Mouse (Mus musculus) right cerebral cortex, postnatal 4 days (tissue): ENCODE results near the gene Entpd7.

Experiments
- DNase-seq: peaks from one replicate; pipeline ENCODE4 v3.0.0-alpha.2; 2022

The Entpd7 gene

DNA sequence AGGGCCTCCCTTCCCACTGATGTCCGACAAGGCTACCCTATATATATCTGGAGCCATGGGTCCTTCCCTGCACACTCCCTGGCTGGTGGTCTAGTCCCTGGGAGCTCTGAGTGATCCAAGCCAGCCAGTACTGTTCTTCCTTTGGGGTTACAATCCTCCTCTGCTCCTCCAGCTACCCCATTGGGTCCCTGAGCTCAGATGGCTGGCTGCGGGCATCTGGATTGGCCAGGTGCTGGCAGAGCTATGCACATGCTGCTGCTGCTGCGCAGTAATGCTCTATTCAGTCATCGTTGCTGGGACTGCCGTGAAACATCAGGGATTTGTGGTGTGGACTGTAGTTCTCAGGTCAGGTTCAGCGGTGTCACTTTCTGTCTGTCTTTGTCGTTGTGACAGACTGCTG is 35.3 kb downstream of the Entpd7 start:
- DNase-seq: no peak

DNA sequence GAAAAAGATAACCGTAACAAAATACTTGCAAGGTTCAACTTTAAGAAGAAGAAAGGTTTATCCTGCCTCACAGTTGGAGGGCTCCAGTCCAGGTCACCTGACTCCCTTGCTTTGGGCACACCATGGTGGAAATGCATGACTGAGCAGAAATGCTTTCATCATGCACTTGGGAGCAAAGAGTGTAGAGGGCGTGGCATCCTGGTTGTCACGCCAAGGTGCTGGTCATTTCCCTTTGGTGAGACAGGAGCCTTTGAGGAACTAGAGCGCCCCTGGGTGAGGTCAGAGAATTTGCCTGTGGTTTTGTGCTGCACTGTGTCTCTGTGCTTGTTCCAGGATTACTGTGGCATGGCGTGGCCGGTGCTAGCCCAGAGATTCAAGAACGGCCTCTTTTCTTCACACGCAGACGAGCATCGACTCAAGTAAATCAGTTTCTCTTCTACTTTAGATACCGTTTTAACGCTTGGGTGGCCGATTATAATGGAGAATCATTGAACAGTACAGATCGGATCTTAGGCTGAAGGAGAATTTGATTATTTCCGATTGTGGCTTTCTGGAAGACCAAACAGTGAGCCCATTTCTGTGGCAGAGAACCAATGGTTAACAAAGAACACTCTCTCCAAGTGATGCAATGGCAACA is 37.2 kb downstream of the Entpd7 start:
- no peak for DNase-seq

DNA sequence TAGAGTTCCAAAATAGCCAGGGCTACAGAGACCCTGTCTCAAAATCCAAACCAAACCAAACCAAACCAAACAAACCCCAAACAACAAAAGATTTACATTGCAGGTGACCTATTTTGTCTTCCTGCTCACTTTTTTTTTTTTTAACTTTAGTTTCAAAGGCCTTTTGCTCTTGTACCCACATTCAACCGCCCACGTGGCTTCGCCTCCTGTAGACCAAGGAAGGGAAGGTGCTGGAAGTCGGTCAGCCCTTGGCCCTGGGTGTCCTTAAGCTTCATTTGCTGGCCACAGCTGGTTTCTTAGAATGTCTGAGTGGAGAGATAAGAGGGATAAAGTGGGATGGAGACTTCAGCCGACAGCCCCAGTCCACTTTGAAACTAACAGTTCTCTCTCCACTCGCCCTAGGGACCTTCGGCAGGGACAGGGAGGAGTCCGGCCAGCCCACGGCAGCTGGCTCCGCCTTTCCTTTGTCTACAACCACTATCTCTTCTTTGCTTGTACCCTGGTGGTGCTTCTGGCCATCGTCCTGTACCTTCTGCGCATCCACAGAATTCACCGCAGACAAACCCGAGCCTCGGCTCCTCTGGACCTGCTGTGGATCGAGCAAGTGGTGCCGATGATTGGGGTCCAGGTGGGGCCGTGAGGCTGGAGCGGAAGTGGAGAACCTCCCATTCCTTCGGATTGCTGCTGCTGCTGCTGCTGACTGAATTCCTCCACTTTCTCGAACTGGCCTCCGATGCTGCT is 40.0 kb downstream of the Entpd7 start:
- DNase-seq: no peak

DNA sequence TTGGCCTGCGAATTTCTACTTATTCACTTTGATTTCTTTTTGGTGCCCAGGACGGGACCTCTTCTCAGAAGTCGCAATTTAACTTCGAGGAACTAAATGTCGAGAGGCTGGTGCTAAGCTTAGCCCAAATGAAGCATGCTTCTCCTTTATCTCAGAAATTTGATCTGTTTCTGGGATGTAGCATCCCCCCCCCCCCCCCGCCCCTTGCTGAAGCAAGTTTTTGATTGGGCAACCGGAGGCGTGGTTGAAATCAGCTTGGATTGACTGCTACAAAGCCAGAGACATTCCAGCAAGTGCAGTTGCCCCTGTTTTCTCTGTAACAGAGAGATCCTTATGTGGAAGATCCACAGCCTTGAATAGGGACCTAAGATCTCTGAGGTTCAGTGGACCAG is 40.6 kb downstream of the Entpd7 start:
- no peak for DNase-seq

DNA sequence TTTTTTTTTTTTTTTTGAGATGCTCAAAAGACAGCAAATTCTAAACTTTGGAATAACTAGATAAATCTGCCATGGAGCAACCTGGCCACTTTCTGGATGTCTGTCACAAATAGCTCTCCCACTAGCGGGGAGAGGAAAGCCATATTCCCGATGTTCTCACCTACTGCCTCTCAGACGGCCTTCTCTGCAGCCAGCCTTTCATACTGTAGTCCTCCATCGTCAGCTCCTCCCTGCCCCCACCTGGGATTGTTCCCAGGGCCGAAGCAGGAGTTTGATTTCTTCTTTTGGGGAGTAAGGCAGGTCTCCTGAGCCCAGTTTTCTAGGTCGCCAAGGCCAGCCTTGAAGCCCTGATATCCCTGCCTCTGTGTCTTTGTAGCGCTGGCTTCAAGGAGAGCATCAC is 41.7 kb downstream of the Entpd7 start:
- no peak for DNase-seq

DNA sequence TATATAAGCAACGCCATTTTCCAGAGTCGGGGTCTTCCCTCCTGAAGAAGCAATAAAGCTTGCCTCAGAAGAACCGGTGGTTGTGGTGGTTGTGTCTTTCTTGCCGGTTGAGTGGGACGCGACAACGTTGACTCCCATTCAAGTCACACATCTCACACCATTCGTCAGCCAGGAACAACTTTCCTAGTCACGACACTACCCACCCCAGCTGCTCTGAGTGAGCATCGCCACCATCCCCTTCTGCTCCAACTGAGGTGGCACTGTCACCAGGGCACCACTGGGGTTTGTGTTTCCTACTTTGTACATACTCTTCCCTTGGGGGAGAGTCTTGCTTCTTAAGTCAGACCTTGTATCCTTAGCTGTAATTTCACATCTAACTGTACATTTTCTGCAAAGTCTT is 48.9 kb downstream of the Entpd7 start:
- no peak for DNase-seq

DNA sequence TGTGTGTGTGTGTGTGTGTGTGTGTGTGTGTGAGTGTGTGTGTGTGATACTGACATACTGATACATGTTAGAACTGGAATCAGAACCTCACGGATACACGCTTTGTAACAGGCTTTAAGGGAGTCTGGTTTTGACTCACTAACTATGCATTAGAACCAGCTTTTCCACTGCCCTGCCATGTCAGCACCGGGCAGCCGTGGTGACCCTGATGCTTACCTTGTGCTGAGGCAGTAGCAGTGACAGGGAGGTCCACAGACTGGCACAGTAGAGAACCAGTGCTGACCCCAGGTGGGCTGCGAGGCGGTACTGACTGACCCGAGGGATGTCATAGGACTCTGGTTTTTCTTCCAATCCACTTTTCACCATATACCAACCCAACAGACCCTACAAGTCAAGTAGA is 53.9 kb downstream of the Entpd7 start:
- DNase-seq: no peak

DNA sequence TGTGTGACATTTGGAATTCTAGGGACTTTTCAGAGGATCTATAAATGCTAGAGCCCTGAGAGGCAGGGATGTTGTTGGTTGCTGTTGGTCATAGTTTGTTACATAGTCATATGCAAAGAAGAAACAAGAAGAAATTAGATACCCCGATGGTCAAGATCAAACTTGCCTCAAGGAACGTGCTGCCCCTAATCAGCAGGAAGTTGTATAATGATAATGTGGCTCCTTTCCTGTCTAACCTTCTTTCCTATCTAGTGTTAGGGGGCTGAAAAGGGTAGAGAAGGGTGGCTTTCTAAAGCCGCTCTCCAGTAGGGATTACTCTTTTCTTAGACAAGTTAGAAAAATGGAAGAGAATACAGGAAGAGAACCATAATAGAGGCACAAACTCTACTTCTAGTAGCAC is 56.3 kb downstream of the Entpd7 start:
- DNase-seq: no peak

DNA sequence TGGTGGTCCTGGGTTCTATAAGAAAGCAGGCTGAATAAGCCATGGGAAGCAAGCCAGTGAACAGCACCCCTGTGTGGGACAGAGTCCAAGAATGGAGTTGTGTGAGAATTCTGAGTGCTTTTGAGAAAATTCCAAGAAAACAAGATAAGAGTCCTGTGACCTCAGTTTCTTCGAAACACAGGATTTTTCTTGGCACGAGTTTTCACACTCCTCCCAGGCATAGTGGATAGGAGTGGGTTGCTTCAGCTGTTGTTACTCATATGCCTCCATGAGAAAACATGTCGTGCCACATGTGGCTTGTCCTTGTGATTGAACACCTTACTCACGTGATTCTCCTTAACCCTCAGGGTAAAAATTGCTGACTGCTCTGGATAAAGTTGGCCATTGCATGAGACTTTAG is 58.4 kb downstream of the Entpd7 start:
- no peak for DNase-seq

DNA sequence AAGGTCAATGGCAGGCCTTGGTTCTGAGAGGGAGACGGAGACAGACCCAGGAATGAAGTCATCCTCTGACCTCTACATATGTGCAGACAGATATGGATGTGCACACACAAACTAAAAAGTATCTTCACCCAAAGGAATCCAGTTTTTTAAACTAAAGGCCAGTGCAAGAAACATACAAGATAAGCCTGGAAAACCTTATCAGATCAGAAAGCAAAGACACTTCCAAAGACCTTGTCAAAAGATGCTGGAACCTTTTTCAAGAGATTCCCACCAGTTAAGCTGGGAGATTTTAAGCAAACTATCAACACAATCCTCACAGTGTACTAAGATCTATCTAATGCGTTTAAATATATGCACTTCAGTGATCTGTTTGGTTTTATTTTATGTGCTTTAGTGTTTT is 60.5 kb downstream of the Entpd7 start:
- no peak for DNase-seq

DNA sequence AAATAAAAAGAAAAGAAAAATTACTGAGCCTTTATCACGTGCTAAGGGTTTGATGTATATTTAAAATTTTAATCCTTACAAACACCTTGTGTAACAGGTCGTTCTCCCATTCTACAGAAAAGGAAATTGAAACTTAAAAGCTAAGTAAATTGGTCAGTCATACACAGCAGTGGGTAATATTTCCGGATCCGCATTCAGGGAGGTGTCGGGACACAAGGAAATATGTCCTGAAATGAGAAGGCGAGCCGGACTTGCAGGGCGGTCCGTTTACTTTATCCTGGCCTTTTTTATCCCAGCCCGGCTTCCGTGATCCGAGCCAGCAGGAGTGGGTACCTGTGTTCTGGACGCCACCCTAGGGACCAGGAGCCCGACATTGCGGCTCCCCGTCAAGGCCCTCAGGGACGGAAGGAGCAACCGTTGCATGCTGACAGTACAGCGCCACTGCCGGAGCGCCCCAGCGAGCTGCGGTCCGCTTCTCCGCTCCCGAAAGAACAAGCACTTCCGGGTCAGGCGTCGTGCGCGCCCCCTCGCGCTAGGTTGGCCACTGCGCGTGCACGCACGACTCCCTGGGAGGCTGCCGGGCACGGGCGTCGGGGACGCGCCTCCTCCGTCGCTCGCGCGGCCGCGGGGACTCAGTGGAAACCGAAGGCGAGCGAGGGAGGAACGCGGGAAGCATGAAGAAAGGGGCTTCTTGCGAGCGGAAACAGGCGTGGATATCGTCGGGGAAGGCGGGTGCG is 63.2 kb downstream of the Entpd7 start, which contains the start of the genes Cutc and Cox15:
Gene Cutc, plus strand, starts transcription at position 508 of the 737 bp plus-strand sequence.
Gene Cox15, minus strand, starts transcription at position 512 of the 737 bp plus-strand sequence.
- peak; percentile 98 for DNase-seq

DNA sequence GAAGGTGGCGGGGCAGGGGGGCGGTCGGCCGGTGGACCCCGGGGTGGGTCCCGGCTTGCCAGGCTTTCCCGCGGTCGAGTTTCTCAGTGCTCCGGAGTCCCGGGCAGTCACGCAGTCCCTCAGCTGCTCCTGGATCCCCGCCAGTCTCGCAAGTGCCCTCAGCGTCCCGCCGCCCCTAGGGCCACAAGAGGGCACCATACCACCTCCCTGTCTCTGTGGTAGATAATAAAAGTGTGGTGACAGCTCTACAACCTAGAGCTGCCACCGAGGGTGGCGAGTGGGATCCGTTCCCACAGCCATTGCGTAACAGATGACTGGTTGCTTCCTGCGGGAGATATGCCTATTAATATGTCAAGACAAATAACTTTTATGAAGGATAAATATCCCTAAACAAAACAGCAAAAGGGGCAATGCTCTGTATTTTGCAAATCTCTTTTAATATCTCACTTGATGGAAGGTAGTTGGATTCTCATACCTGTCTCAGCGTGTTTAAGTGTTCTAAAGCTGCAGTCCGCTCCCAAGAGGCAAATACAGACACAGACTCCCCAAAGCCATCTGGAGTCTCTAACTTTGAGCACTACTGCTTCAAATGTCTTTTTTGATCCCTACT is 63.9 kb downstream of the Entpd7 start:
- peak; percentile 88 for DNase-seq

DNA sequence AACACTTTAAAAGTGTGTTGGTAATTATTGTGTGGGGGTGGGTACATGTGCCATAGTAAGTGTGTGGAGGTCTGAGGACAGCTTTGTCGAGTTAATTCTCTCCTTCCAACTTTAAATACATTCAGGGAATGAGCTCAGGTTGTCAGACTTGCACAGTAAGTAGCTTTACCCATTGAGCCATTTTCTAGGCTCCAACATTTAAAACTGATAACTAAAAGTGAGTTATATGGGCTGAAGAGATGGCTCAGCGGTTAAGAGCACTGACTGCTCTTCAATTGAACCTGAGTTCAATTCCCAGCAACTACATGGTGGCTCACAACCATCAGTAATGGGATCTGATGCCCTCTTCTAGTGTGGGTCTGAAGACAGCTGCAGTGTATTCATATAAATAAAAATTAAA is 64.8 kb downstream of the Entpd7 start:
- no peak for DNase-seq

DNA sequence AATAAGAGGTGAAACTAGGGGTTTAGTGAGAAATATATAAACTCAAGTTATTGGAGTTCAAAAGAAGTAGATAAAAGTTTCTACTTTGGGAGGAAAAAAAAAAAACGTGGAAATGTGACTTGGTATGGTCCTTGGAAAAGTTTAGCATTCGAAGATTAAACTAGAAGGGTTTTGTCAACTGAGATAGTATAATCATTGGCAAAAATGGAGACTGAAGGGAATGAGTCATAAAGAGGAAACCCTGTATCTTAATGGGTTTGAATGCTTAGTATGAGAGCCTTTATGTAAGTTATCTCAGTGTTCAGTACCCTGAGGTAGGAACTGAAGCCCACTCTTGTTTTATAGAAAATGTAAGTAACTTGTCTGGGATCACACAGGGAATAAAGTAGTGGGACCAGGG is 65.4 kb downstream of the Entpd7 start:
- DNase-seq: no peak

DNA sequence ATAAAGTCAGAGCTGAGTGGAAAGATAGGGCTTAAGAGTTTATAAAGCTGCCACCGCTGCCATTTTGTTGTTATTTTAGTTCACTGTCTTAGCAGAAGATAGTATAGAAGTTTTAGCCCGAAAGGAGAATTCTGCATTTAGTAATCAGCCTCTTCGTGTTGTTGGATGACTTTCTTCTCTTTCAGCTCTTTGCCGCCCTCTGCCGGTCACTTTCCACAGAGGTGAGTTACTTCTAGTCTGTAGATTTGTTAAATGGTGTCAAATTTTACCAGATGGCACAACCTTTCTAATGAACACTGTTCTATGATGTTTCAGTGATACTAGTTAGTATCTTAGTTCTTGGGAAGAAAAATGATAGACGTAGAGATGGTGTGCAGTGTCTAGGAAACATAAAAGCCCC is 71.0 kb downstream of the Entpd7 start:
- peak; percentile 74 for DNase-seq

DNA sequence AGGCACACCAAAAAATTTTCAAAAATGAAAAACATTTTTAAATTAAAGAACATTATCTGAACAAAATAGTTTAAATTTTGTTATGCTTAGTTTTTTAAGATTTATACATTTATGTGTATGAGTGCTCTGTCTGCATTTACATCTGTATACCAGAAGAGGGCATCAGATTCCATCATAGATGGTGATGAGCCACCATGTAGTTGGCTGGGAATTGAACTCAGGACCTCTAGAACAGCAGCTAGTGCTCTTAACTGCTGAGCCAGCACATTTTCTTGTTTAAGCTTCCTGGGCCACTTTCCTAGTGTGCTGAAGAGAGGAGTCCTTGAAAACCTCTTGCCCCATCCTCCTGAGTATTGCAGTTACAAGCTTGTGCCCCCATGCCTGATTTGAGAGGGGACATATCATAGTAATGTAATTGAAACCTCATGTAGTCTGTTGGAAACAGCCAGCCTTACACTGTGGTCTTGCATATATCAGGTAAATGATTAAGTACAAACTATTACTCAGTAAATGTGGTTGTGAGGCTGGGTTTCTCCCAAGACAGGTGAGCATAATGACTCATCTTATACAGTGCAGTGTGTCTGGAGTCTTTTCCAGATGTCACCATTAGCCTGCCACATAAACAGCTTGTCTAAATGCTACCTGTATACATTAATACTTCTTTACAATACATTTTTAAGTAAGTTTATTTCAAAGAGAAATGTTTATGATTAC is 72.2 kb downstream of the Entpd7 start:
- no peak for DNase-seq

DNA sequence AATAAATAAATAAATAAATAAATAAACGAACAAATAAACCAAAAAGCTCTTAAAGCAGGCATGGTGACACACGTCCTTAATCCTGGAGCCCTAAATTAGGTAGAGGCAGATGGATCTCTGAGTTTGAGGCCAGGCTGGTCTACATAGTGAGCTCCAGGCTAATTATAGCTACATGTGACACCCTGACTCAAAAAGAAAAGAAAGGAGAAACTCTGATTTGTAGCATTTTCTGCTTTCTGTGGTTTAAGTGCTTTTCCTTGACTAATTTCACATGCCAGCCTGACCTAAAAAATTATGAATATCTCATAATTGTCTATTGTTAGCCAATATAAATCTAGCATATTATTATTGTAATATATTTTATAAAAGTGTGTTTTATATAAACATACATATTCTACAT is 72.9 kb downstream of the Entpd7 start:
- DNase-seq: no peak

DNA sequence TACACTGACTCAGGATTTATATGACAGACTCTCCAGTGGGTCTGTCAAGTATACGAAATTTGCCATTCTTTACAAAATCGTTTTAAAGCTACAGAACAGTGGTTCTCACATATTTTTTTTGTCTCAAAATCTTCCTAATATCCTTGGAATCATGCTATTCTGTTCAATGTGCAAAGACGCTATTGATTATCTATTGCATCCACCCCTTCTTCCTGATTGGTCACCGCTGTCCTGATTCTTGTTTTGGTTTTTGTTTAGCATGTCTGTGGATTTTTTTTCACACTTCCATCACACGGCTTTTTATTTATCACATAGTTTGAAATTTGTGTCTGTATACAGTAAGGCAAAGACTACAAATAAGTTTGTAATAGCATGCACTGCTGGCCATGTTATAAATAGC is 77.0 kb downstream of the Entpd7 start:
- DNase-seq: no peak

DNA sequence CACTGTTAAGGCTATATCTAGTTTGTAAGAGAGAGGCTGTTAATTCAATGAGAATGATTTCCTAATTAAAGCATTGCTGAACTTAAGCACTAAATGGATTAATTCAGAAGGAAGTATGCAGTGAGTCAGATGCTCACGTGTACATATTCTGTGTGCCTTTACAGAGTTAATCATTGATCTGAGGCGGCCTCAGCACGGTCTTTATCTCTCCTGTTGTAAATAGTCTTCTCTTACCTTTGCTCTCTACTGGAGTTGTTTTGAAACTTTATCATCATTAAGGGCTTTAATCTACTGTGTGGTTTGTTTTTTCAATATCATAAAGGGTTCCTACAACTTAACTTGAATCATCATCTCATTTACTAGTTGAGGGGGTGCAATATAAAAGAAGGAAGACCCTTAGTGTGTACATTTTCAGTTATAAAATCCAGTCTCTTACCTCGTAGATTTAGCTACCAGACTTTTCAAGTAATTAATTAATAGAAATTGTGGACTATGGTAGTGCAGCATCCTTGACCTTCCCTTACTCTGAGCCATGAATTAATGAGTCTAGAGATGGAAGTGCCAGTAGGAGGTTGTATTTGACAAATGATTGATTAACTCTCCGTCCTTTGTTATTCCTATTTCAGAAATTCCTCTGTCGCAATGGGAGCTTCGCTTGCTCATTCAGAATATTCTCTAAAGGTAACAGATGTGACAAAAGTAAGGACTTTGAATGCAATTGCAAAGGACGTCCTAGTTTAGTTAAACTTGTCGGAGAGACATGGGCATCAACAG is 78.3 kb downstream of the Entpd7 start:
- no peak for DNase-seq

DNA sequence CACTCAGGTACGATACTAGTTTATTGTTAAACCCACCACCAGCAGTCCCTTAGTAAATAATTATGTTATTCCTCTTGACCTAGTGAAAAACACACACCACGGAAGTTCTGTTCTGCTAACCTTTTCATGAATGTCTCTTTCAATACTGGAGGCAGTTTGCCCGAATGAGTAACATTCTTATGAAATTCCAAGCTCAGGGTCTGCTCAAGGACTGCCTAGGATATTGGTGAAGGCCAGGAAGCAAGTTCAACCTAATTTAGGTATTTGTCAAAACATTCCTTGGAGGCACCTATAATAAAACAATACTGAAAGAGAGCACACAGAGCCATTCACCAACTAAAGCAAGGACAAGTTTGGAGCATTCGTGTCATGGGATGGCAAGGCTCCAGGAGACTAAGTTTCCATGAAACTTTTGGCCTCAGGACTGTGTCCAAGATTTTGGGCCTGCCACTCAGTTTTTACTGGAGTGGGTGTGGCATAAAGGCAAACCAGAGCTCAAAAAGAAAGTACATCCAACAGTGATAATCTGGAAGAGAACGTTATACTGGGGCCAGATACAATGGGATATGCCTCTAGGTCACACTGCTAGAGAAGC is 80.0 kb downstream of the Entpd7 start:
- DNase-seq: no peak

DNA sequence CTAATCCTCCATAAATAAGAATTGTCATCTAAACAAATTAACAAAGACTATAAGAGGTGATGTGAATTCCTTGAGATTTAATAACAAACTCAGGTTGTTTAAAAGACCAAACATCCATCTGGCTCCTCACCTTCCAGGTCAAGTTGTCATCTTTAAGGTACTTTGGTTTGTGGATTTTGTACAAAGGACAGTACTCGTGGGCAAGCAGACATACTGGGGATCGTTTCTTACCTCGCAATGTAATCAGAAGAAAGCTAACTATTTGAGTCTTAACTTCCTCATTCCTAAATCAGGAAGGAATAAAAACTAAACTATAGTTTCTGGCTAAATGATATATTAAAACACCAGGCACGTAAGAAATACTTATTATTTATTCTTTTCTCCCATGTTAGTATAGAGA is 81.1 kb downstream of the Entpd7 start:
- no peak for DNase-seq

DNA sequence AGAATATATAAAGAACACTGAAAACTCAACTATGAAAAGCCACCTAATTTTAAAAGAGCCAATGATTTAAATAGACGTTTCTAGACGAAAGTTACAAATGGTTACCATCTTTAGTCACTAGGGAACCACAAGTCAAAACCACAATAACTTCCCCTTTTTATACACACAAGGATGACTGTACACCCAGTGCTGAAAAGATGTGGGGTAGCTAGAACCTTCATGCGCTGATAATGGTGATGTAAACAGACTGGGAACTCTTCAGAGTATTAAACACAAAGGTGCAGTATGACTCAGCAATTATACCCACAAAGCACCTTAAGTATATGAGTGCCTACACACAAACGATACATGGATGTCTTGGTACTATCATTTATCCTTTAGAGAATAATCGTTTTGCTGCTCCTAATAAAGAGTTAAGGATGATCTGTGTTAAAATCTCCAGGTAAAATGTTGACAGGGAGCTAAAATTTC is 82.1 kb downstream of the Entpd7 start:
- no peak for DNase-seq
